Mouse (Mus musculus): Measurements from ENCODE around the gene Skap1. TPM values are rescaled to one million over a fixed set of nuclear protein-coding genes. Genes with fewer than 3 reads are reported as not detected.

The Skap1 gene
- total RNA-seq, 2 experiments from 2014 or later, result 0.76 to 6.2 TPM

GRCm38 (mm10) chr11:96464716-96465060 is 295 bp downstream of the Skap1 start:
- DNase-seq, result no peak
- intact Hi-C loops (cut with DNase I), result no loop called here

DNA sequence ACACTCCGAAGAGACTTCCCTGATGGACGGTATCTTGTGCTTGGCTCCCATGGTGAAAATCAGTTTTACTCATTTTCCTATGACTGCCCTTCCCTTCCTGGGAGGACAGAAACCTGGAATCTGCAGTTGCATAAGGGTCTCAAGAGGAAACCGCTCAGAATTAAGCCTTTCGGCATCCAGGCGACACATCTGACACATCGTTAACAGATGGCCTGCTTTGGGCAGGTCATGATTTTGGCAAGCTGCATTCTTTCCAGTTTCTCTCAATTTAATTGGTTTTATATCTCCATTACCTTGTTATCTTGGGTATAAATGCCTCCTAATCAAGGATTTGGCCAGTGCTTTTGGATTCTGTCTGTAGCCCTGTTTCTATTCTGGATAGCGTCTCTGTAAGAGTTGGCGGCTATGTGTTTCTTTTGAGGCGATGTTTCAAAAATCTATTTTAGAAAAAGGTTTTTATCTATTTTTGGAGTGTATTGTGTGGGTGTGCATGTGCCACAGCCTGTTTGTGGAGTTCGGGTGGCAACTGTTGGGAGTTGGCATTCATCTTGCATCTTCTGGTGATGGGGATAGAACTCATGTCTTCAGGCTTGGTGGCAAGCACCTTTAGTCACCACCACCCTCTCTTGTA is 1.1 kb downstream of the Skap1 start:
- DNase-seq, result no peak
- intact Hi-C loops (cut with DNase I), result no loop called here

DNA sequence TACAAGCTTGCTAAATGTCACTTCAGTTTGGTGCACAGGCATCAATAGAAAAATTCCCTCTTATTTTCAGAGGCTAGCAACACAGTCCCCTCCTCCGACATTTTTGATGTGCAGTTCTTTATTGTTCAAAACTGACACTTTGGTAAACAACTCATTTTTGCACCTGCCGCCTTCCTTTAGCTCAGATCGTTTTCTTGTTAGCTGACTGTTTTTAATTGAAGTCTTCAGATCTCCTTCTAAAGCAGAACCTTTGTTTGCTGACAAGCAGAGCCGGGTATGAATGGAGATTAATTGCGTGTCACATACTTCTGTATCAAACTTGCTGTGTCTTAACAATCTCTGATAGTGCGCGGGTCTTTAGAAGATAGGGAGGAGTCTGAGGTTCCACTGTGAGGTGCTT is 2.0 kb downstream of the Skap1 start:
- intact Hi-C loops (cut with DNase I), result no loop called here
- no peak for DNase-seq

GRCm38 (mm10) chr11:96466987-96467386 is 2.6 kb downstream of the Skap1 start:
- DNase-seq, result no peak
- intact Hi-C loops (cut with DNase I), result no loop called here

GRCm38 (mm10) chr11:96468048-96468745 is 3.8 kb downstream of the Skap1 start:
- DNase-seq, result no peak
- intact Hi-C loops (cut with DNase I), result no loop called here

- intact Hi-C loops (cut with DNase I), result no loop called here
- no peak for DNase-seq
Measured at GRCm38 (mm10) chr11:96482711-96483110, 18.3 kb downstream of the Skap1 start.

DNA sequence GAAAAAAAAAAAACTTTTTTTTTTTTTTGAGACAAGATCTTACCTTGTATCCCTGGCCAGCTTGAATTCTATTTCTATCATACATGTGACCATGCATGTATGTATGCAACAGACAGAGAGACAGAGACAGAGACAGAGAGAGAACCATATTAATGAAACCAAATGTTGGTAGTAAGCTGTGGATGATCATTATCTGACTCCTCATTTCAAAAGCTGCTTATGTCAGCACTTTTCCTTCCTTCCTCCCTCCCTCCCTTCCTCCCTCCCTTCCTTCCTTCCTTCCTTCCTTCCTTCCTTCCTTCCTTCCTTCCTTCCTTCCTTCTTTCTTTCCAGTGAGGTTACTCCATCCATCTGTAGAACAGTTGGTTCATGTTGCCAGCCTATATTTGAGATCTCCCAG is 18.8 kb downstream of the Skap1 start:
- no peak for DNase-seq

DNA sequence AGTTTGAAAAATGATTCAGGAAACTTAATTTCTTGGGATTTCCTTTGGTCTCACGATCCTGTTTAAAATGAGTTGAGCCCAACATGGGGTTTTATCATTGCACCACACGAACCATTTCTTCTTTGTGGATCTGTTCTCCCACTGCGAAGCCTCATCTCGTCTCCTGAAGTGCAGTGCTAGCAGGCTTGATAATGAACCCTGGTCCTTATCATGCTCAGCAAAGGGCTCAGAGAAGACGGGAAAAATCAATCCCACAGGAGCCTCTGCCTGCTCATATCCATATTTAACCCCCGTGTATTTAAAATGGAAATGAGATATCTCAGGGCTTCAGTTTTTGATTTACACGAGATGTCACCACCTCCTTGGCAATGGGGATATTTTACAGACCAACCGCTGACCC is 34.1 kb downstream of the Skap1 start:
- intact Hi-C loops (cut with DNase I), result no loop called here
- DNase-seq, result no peak

More for the DNA sequence above, 18.8 kb downstream of the Skap1 start:
- intact Hi-C loops (cut with DNase I), result no loop called here

DNA sequence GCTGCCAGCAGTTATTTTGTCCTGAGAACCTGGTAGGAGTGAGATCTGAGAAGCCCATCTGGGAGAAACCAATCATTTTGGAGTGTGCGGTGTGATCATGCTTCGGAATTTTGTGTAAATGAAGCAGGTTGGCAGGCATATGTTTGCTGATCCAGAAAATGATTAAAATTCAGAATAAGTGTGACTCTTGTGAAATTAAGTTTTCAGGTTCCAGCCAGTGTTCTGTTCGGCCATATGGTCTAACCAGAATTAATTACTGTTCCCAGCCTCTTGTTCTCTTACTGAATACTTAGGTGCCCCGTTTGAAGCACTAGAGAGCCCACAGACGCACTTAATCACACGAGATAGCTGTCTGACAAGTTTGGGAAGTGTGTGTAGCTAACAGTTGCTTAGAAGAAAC is 36.6 kb downstream of the Skap1 start:
- DNase-seq, result no peak
- intact Hi-C loops (cut with DNase I), result no loop called here

DNA sequence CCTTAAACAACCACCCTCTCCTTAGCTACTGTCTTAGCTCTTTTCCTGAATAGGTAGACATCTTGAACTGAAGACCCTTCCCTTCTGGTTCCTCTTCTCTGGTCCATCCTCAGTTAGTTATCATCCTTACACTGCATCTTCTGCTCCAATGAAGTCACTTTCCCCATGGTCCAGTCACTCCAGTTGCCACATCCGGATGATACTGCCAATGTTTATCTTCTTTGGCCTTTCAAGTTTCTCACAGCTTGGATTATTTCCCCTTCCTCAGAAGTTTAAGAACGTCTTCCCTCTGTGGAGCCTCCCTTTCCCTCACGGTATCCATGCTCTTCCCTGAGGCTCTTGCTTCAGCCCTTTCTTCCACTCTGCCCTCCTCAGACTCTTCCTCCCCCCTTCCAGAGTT is 38.6 kb downstream of the Skap1 start:
- intact Hi-C loops (cut with DNase I), result no loop called here
- no peak for DNase-seq

- no peak for DNase-seq
- intact Hi-C loops (cut with DNase I), result no loop called here
Measured at GRCm38 (mm10) chr11:96504509-96505119, 40.2 kb downstream of the Skap1 start.

DNA sequence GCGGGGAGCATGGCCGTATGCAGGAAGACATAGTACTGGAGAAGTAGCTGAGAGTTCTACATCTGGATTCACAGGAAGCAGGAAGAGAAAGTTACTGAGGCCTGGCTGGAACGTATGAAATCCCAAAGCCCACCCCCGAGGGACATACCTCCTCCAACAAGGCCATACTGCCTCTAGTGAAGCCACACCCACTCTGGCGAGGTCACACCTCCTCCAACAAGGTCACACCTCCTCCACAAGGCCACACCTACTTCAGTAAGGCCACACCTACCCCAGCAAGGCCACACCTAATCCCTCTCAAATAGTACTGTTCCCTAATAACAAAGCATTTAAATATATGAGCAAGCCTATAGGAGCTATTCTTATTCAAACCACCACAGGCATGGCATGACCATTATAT is 41.4 kb downstream of the Skap1 start:
- no peak for DNase-seq
- intact Hi-C loops (cut with DNase I), result no loop called here

DNA sequence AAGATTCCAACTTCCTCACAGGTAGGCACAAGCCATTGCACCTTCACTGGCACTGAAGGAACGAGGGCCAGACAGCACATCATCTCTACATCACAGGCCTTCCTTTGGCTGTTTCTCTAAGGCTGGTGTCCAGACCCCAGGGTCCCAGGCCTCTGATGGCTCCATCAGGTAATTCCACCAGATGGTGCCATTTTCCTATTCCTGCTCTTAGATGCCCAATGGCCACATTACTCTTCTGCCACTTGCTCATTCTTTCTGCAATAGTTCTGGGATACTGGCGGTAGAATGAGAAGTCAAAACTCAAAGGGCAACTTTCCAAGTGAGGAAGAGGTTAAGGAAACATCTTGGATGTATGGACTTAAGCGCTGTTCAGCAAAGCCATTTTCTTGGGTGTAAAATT is 50.8 kb downstream of the Skap1 start:
- intact Hi-C loops (cut with DNase I), result no loop called here
- DNase-seq, result no peak

DNA sequence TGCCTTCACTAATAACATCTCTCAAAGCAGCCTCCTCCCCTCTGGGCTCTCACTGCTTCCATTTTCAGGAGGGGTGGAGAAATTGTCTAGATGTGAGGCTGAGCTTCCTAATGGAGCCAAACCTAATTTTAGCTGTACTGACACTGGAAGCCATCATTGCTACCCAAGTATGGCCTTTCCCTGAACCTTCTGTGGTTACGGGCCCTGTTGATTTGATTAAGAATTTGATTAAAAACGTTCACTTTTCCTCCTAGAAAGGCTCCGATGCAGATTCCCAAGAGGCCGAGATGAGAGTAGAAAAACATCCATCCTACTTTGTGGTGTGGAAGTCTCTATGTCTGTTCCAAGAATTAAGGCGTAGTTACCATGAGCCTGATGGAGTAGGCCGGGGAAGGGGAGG is 60.1 kb downstream of the Skap1 start:
- intact Hi-C loops (cut with DNase I), result no loop called here
- no peak for DNase-seq

GRCm38 (mm10) chr11:96526137-96526621 is 61.8 kb downstream of the Skap1 start:
- DNase-seq, result peak in 1 of 2 experiments; percentile 6
- intact Hi-C loops (cut with DNase I), result no loop called here

- DNase-seq, result no peak
- intact Hi-C loops (cut with DNase I), result no loop called here
Measured at GRCm38 (mm10) chr11:96531757-96532433, 67.5 kb downstream of the Skap1 start.

DNA sequence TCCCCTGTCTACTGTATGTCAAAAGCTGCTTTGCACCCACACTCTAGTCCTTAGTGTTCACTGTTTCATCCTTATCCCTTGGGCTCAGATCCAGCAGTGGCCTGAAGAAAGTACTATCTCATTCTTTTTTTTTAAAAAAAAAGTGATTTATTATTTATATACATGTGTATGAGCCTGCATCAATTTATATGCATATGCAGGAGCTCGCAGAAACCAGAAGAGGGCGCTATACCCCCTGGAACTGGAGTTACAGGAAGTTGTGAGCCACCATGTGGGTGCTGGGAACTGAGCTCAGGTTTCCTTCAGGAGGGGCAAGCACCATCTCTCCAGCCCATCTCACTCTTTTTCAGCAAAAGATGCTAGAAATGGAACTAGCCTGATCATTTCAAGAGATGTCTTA is 70.1 kb downstream of the Skap1 start:
- intact Hi-C loops (cut with DNase I), result no loop called here
- no peak for DNase-seq

DNA sequence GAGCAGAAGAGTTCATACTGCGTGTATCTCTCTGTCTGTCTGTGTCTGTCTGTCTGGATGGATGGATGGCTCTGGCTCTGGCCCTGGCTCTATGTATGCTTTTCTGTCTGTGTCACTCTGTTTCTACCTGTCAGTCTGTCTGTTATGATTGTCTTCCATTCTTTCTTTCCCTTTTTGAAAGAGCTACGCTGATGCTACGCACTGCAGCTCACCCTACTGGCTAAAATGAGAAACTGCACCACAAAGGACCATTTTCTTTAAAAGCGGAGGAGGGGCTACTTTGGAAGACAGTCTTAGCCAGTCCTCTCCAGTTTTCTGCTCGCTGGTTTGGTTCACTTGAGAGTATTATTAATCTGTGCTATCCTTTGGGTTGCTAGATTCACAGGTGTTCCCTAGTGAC is 71.8 kb downstream of the Skap1 start:
- peak; percentile 11 to 42 for DNase-seq
- intact Hi-C loops (cut with DNase I), result loop anchor here (2.0 kb wide), 2 partner anchors 97 to 225 kb away; no protein-coding TSS in a partner anchor

DNA sequence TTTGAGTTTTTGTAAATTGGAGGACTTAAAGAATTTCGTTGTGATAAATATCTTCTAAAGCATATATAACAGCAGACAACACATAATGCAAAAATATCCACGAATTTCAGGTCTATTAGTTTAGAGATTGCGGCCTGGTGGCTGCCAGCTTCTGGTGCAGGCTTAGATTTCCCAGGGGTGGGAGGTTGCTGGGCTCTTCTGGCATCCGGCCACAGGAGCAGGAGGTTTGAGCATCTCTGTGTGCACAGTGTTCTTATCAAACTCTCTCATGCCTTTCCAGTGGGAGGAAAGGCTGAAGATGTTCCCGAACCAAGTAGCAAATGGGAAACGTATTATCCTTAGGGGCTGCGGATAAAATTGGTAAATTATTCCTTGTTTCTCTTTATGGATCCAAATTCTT is 77.6 kb downstream of the Skap1 start:
- intact Hi-C loops (cut with DNase I), result no loop called here
- DNase-seq, result no peak

DNA sequence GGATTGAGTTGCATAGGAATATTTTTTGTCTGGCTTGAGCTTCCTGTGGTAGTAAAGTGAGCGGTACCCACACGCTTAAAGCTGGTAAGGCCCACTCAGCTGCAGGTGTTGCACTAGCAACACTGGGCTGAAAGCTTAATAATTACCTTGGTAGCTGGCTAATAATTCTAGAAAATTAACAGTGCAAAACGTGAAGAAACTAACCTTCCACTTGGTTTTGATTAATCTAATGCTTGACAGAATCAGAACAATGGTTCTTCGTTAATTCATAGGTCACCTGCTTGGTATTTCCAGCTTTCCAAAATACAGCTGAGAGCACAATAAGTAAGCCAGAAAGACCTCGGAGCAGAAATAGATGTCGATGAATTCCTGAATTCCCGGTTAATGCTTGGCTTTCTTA is 78.2 kb downstream of the Skap1 start:
- DNase-seq, result no peak

DNA sequence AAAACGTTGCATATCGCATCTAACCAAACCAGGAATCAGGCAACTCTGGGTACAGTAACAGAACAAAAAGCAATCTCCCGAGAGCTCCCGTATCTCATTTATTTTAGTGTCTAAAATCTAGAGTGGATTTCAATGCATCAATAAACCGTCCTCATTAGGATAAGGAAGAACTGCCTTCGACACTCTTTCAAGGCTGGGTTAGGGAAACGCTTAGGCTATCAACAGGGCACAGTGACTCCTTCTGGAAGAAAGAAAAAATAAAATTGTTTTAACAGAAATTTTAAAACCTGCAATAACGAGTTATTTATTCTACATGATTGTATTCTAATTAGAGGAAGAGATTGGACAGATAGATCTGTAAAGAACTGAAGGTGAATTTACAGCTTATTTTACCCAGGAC is 82.0 kb downstream of the Skap1 start:
- intact Hi-C loops (cut with DNase I), result no loop called here
- DNase-seq, result no peak

More for the DNA sequence above, 78.2 kb downstream of the Skap1 start:
- intact Hi-C loops (cut with DNase I), result no loop called here
